Mouse (Mus musculus) urinary bladder, postnatal 25 days (tissue): ENCODE measurements around the gene Bcl2a1b.
"Not testable (repeated sequence)": the region's sequence is repeated elsewhere in the genome, so short reads cannot be mapped to it uniquely, and the experiment has no call there.

ENCODE experiments used
- DNase-seq: peaks from one replicate; pipeline ENCODE4 v3.0.0; 2022; ENCODE audit warnings: low spot score

Gene Bcl2a1b

DNA sequence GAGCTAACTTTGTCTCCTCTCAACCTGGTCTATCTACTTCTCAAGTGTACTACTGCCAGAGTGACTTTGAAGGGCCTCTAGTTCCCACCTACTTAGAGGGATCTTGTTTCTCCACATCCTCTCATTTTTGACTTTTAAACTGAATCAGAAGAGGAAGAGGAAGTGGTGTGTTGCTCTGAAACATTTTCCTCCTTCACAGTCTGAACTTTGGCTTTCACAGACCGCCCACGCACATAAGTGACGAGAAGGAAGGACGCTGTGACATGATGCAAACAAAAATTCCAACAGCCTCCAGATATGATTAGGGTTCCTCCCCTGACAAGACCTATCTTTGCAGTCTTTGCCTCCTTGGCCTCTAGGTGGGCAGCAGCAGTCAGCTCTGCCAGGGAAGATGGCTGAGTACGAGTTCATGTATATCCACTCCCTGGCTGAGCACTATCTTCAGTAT is at the start of gene Bcl2a1b, which contains the start of gene Gm29094:
Bcl2a1b (plus strand) TSS at position 241 of the 448 bp plus-strand sequence.
Gm29094 (plus strand) TSS at position 411 of the 448 bp plus-strand sequence.
- DNase-seq, result not testable (repeated sequence)

DNA sequence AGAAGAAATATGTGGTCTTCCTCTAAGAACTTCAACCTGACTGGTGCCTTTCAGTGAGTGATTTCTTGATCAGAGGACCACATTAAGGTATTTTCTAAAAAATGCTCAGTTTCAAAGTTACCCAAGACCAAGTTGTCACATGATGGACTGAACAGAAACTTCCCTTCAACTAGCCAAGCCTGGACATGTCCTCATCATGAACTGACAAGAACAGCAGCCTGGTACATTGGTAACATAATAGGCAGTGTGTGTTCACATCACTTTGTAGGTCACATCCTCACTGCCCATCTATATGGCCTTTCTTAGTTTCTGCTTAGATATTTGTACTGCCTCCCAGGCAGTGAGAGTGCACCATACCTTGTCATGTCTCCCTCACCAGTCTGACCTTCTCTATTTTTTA is 26.5 kb upstream of the Bcl2a1b start:
- not testable (repeated sequence) for DNase-seq

- DNase-seq, result peak; percentile 63
Observed at GRCm38 (mm10) chr9:89178833-89179232, 20.2 kb upstream of the Bcl2a1b start.

DNA sequence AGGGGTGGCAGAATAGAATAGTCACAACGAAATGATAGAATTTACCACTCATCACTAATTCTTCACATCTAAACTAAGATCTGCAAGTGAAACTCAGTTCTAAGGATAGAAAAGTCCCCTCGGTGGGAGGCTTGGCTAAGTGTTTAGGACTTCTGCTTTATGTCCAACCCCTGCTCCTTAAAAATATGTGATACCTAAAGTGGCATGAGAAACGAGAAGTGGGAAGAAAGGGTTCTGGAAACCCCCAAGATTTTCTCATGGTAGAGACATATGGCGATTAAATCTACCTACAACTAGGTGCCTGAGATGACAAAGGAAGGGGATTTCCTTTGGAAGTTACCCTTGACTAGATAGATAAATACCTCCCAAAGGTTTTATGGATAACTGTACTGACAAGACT is 19.5 kb upstream of the Bcl2a1b start:
- DNase-seq, result not testable (repeated sequence)

- DNase-seq, result not testable (repeated sequence)
Observed at GRCm38 (mm10) chr9:89187006-89187405, 12.0 kb upstream of the Bcl2a1b start.

GRCm38 (mm10) chr9:89195483-89195882 is 3.5 kb upstream of the Bcl2a1b start:
- DNase-seq, result not testable (repeated sequence)

DNA sequence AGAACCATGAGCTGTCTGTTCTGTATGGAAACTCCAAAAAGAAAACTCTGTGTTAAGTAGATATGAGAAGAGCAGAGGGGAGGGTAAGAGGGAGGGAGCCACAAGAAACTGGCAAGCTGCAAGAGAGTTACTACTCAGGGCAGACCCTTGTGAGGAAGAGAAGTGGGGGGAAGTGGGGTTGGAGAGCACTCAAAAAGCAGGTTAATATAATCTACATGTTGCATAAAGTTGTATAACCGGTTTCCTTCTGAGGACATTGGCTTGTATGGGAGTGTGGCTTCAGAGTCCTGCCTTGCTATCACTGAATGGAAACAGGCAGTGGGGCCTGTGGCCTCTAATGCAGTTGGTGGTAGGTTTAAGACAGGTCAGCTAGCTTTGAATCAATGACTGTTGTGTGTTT is 1.5 kb upstream of the Bcl2a1b start:
- not testable (repeated sequence) for DNase-seq

GRCm38 (mm10) chr9:89198349-89198748 is 660 bp upstream of the Bcl2a1b start:
- not testable (repeated sequence) for DNase-seq

DNA sequence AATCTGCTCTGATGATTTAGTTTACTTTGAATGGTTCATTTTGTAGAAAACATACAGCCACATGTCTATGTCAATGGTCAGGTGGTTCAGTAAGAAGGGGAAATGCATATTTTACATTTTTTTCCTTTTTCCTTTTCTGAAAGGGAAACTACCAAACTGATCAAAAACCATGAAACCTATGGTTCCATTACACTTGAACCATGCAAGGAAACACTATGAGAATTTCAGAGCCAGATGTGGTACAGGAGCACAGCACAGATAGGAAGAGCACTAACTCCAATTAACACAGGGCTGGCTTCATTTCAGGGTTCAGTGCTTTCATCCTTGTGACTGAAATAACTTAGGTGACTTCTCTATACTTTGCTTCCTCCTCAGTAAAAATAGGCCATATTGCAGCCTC is 3.2 kb downstream of the Bcl2a1b start:
- not testable (repeated sequence) for DNase-seq

DNA sequence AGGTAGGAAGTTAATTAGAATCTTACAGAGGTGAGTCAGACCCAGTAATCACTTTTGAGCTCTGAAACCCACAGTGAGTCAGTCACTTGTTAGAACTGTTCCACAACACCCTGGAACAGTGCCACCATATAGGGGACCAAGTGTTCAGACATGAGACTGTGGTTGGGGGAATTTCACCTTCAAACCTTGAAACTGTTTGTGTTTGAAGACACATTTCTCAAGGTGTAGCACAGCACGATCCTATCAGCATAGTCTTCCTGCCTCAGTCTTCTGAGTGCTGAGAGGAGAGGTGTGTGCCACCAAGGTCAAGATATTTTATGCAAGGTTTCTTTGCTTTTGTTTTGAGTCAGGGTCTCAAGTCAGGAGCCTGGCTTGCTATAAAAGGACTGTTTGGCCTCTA is 9.9 kb downstream of the Bcl2a1b start:
- not testable (repeated sequence) for DNase-seq

DNA sequence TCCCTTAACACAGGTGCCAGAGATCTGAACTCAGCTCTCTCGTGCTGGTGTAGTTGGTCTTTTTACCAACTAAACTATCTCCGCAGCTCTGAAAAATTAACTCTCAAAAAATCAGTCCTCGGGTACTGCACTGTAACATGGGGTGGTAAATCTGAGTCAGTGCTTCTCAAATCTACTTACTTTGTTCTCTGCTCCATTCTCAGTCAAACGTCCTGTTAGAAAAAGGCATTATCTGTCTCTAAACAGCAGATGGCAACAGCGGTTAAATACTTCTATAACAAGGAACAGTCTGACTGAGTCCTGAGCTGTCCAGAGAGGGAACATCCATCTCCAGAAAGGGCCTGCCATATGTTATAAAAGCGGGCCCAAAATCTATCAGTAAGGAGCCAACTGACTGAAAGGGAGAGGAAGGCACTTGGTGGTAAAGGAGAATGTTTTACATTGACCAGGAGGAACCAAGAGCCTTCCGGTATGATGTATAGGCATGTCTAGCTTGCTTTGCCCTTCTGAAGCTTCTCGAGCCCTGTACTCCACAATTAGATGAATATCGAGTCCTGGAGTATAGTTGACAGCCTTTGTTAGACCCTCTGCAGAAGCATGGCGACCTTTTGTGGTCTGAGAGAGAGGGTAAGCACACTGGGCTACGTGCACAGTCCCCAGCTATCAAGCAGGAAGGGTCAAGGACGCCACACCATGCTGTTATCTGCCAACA is 11.5 kb downstream of the Bcl2a1b start, which contains the start of gene Mthfs:
Mthfs (plus strand) TSS at position 324 of the 712 bp plus-strand sequence.
- DNase-seq, result not testable (repeated sequence)

DNA sequence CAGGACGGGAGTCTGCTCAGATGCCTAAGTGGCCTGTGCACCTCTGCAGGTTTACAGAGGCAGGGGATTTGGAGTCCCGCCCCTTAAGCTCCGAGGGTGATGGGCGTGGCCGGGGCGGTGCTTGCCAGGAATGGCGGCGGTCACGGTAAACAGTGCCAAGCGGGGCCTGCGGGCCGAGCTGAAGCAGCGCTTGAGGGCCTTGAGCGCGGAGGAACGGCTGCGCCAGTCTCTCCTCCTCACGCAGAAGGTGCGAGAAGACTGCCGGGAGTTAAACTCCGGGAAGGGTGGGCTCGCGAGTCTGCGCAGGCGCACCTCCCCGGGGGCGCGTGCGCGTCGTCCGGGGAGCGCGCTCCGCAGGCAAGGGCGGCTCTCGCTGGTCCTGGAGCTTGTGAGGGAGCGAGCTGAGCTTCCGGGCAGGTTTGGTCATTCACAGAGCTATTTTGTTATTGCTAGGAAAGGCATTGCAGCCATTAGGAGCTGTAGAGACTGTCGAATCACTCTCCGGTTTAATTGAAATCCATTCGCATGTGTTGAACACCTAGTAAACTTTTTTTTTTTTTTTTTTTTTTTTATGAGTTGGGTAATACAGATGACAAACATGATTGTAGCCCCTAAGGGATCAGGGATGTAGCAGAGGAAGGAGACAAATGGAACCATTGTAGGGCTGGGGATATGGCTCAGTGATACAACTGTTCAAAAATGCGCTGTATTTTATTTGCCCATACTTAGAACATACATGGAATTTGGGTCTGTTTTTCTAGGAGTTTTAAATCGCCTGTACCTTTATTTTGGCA is 12.3 kb downstream of the Bcl2a1b start:
- DNase-seq, result peak; percentile 77

GRCm38 (mm10) chr9:89212428-89212827 is 13.4 kb downstream of the Bcl2a1b start:
- DNase-seq, result not testable (repeated sequence)

- not testable (repeated sequence) for DNase-seq
Observed at GRCm38 (mm10) chr9:89218174-89218573, 19.2 kb downstream of the Bcl2a1b start.

- DNase-seq, result not testable (repeated sequence)
Observed at GRCm38 (mm10) chr9:89219668-89220067, 20.7 kb downstream of the Bcl2a1b start.

- not testable (repeated sequence) for DNase-seq
Observed at GRCm38 (mm10) chr9:89220704-89221287, 21.8 kb downstream of the Bcl2a1b start.

DNA sequence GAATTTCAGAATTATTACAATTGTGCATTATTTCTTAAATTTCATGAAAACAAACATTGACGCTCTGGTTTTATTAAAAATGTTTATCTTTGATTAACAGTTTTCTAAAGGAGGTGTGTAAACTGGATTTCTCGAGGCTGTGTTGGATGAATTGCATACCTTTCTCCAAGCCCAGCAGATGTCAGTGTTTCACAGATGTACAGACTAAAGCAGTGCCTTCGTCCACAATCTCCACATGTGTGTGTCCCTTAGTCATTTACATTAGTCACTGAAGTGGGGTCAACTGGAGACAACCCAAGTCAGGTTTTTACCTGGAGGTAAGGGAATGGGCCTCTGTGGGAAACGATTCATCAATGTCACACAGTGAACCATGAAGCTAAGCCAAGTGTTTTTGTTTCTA is 27.1 kb downstream of the Bcl2a1b start:
- DNase-seq, result no peak

DNA sequence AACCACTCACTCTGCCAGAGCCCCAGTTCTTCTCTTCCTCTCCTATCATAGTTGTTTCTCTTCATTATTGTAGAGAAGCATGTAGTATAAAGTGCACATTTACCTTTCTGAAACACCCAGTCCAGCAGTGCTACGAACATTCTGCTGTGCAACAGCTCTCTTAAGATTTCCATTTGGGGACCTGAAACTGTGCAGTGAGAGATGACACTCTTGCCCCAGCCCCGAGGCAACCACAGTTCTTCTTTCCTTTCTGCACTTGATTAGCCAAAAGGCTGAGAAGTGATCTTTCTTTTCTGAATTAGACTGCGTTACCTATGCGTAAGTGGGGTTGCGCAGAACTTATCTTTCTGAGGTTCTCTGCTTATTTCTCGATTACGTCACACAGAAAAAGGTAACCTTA is 29.1 kb downstream of the Bcl2a1b start:
- no peak for DNase-seq

- not testable (repeated sequence) for DNase-seq
Observed at GRCm38 (mm10) chr9:89230897-89231497, 32.0 kb downstream of the Bcl2a1b start.

- DNase-seq, result not testable (repeated sequence)
Observed at GRCm38 (mm10) chr9:89237131-89237530, 38.1 kb downstream of the Bcl2a1b start.

GRCm38 (mm10) chr9:89238976-89239505 is 40.0 kb downstream of the Bcl2a1b start:
- DNase-seq, result not testable (repeated sequence)
